Mouse (Mus musculus): ENCODE results near the gene Dab1. TPM values are rescaled to one million over a fixed set of nuclear protein-coding genes. Genes with fewer than 3 reads are reported as not detected.

Dab1 gene
- polyA plus RNA-seq, 1 experiment = not detected

- Histone ChIP-seq H3K79me3 (ENCODE audit: low read depth) (no peaks in the 10 kb centered on the region), H3K4me3 (ENCODE audit: insufficient read depth, poor library complexity, severe bottlenecking) (no peak overlapping the region), H3ac (ENCODE audit: control insufficient read depth, insufficient read length, low read depth) (no peak overlapping the region), H3K36me3 (ENCODE audit: control insufficient read depth, insufficient read depth) (no peaks in the 10 kb centered on the region), H3K79me2 (ENCODE audit: control insufficient read depth, insufficient read depth) (no peaks in the 10 kb centered on the region), H3K27me3 (ENCODE audit: control insufficient read depth, insufficient read depth, insufficient read length) (no peaks in the 10 kb centered on the region)
- TF ChIP-seq FOSL1 (IDR thresholded peaks at IDR 0.05; ENCODE audit: insufficient read depth, low read length, poor library complexity, severe bottlenecking) (no peak), CTCF (IDR thresholded peaks at IDR 0.05; ENCODE audit: control insufficient read depth, insufficient read depth, insufficient read length) (no peak), USF1 (IDR thresholded peaks at IDR 0.05; ENCODE audit: low read depth) (no peak), MAX (IDR thresholded peaks at IDR 0.05) (no peak), MYOG (IDR thresholded peaks at IDR 0.05; ENCODE audit: control insufficient read depth, extremely low read depth, insufficient read length) (no peak), CEBPB (IDR thresholded peaks at IDR 0.05; ENCODE audit: low read depth) (no peak), MYOD1 (IDR thresholded peaks at IDR 0.05; ENCODE audit: control insufficient read depth, insufficient read length, low read depth) (no peak)
These were observed 968.7 kb downstream of the Dab1 start for GRCm38 (mm10) chr4:104587826-104588225.

- TF ChIP-seq CTCF (IDR thresholded peaks at IDR 0.05; ENCODE audit: control insufficient read depth, insufficient read depth, insufficient read length) = no peak
- no peak for TF ChIP-seq USF1 (IDR thresholded peaks at IDR 0.05; ENCODE audit: low read depth)
- no peak for TF ChIP-seq FOSL1 (IDR thresholded peaks at IDR 0.05; ENCODE audit: insufficient read depth, low read length, poor library complexity, severe bottlenecking)
- TF ChIP-seq CEBPB (IDR thresholded peaks at IDR 0.05; ENCODE audit: low read depth) = no peak
- no peak for TF ChIP-seq MYOD1 (IDR thresholded peaks at IDR 0.05; ENCODE audit: control insufficient read depth, insufficient read length, low read depth)
- TF ChIP-seq MYOG (IDR thresholded peaks at IDR 0.05; ENCODE audit: control insufficient read depth, extremely low read depth, insufficient read length) = no peak
- TF ChIP-seq MAX (IDR thresholded peaks at IDR 0.05) = no peak
- no peaks in the 10 kb centered on the region for H3K79me3 ChIP-seq (ENCODE audit: low read depth)
- H3K36me3 ChIP-seq (ENCODE audit: control insufficient read depth, insufficient read depth) = no peaks in the 10 kb centered on the region
- H3K4me3 ChIP-seq (ENCODE audit: insufficient read depth, poor library complexity, severe bottlenecking) = no peak overlapping the region
- H3ac ChIP-seq (ENCODE audit: control insufficient read depth, insufficient read length, low read depth) = no peak overlapping the region
- no peaks in the 10 kb centered on the region for H3K27me3 ChIP-seq (ENCODE audit: control insufficient read depth, insufficient read depth, insufficient read length)
- no peaks in the 10 kb centered on the region for H3K79me2 ChIP-seq (ENCODE audit: control insufficient read depth, insufficient read depth)
These were observed 977.8 kb downstream of the Dab1 start for GRCm38 (mm10) chr4:104596936-104597335.

- TF ChIP-seq MYOG (IDR thresholded peaks at IDR 0.05; ENCODE audit: control insufficient read depth, extremely low read depth, insufficient read length) (no peak), CTCF (IDR thresholded peaks at IDR 0.05; ENCODE audit: control insufficient read depth, insufficient read depth, insufficient read length) (no peak), USF1 (IDR thresholded peaks at IDR 0.05; ENCODE audit: low read depth) (no peak), CEBPB (IDR thresholded peaks at IDR 0.05; ENCODE audit: low read depth) (no peak), MYOD1 (IDR thresholded peaks at IDR 0.05; ENCODE audit: control insufficient read depth, insufficient read length, low read depth) (no peak), MAX (IDR thresholded peaks at IDR 0.05) (no peak), FOSL1 (IDR thresholded peaks at IDR 0.05; ENCODE audit: insufficient read depth, low read length, poor library complexity, severe bottlenecking) (no peak)
- Histone ChIP-seq H3K79me3 (ENCODE audit: low read depth) (no peaks in the 10 kb centered on the region), H3K36me3 (ENCODE audit: control insufficient read depth, insufficient read depth) (no peaks in the 10 kb centered on the region), H3K79me2 (ENCODE audit: control insufficient read depth, insufficient read depth) (no peaks in the 10 kb centered on the region), H3ac (ENCODE audit: control insufficient read depth, insufficient read length, low read depth) (no peak overlapping the region), H3K4me3 (ENCODE audit: insufficient read depth, poor library complexity, severe bottlenecking) (no peak overlapping the region), H3K27me3 (ENCODE audit: control insufficient read depth, insufficient read depth, insufficient read length) (no peaks in the 10 kb centered on the region)
These were observed 978.6 kb downstream of the Dab1 start for GRCm38 (mm10) chr4:104597490-104598465.

GRCm38 (mm10) chr4:104602804-104603203 lies 983.6 kb downstream of the Dab1 start:
- no peak overlapping the region for H3ac ChIP-seq (ENCODE audit: control insufficient read depth, insufficient read length, low read depth)
- no peak overlapping the region for H3K4me3 ChIP-seq (ENCODE audit: insufficient read depth, poor library complexity, severe bottlenecking)
- H3K79me2 ChIP-seq (ENCODE audit: control insufficient read depth, insufficient read depth) = no peaks in the 10 kb centered on the region
- no peak for TF ChIP-seq MYOG (IDR thresholded peaks at IDR 0.05; ENCODE audit: control insufficient read depth, extremely low read depth, insufficient read length)
- no peak for TF ChIP-seq MAX (IDR thresholded peaks at IDR 0.05)
- H3K27me3 ChIP-seq (ENCODE audit: control insufficient read depth, insufficient read depth, insufficient read length) = no peaks in the 10 kb centered on the region
- no peaks in the 10 kb centered on the region for H3K79me3 ChIP-seq (ENCODE audit: low read depth)
- H3K36me3 ChIP-seq (ENCODE audit: control insufficient read depth, insufficient read depth) = no peaks in the 10 kb centered on the region

GRCm38 (mm10) chr4:104604298-104604697 lies 985.1 kb downstream of the Dab1 start:
- H3K79me2 ChIP-seq (ENCODE audit: control insufficient read depth, insufficient read depth) = no peaks in the 10 kb centered on the region
- no peak for TF ChIP-seq CEBPB (IDR thresholded peaks at IDR 0.05; ENCODE audit: low read depth)
- TF ChIP-seq MYOG (IDR thresholded peaks at IDR 0.05; ENCODE audit: control insufficient read depth, extremely low read depth, insufficient read length) = no peak
- no peak for TF ChIP-seq MAX (IDR thresholded peaks at IDR 0.05)
- no peak overlapping the region for H3K4me3 ChIP-seq (ENCODE audit: insufficient read depth, poor library complexity, severe bottlenecking)
- no peaks in the 10 kb centered on the region for H3K36me3 ChIP-seq (ENCODE audit: control insufficient read depth, insufficient read depth)
- H3K79me3 ChIP-seq (ENCODE audit: low read depth) = no peaks in the 10 kb centered on the region
- no peak overlapping the region for H3ac ChIP-seq (ENCODE audit: control insufficient read depth, insufficient read length, low read depth)
- no peaks in the 10 kb centered on the region for H3K27me3 ChIP-seq (ENCODE audit: control insufficient read depth, insufficient read depth, insufficient read length)

GRCm38 (mm10) chr4:104606881-104607280 lies 987.7 kb downstream of the Dab1 start:
- TF ChIP-seq MYOG (IDR thresholded peaks at IDR 0.05; ENCODE audit: control insufficient read depth, extremely low read depth, insufficient read length) = no peak
- no peak for TF ChIP-seq FOSL1 (IDR thresholded peaks at IDR 0.05; ENCODE audit: insufficient read depth, low read length, poor library complexity, severe bottlenecking)
- no peak for TF ChIP-seq CTCF (IDR thresholded peaks at IDR 0.05; ENCODE audit: control insufficient read depth, insufficient read depth, insufficient read length)
- TF ChIP-seq MAX (IDR thresholded peaks at IDR 0.05) = no peak
- no peak for TF ChIP-seq CEBPB (IDR thresholded peaks at IDR 0.05; ENCODE audit: low read depth)
- TF ChIP-seq USF1 (IDR thresholded peaks at IDR 0.05; ENCODE audit: low read depth) = no peak
- TF ChIP-seq MYOD1 (IDR thresholded peaks at IDR 0.05; ENCODE audit: control insufficient read depth, insufficient read length, low read depth) = no peak
- Histone ChIP-seq H3ac (ENCODE audit: control insufficient read depth, insufficient read length, low read depth) (no peak overlapping the region), H3K79me3 (ENCODE audit: low read depth) (no peaks in the 10 kb centered on the region), H3K27me3 (ENCODE audit: control insufficient read depth, insufficient read depth, insufficient read length) (no peaks in the 10 kb centered on the region), H3K36me3 (ENCODE audit: control insufficient read depth, insufficient read depth) (no peaks in the 10 kb centered on the region), H3K79me2 (ENCODE audit: control insufficient read depth, insufficient read depth) (no peaks in the 10 kb centered on the region), H3K4me3 (ENCODE audit: insufficient read depth, poor library complexity, severe bottlenecking) (no peak overlapping the region)
